Mouse (Mus musculus) splenic B cell, adult 2 months (primary cell): ENCODE results near the gene Olfr620.

Source experiments
- DNase-seq: peaks from one replicate; pipeline ENCODE4 v3.0.0-alpha.2; 2011; ENCODE audit warnings: low read depth, low spot score
- H3K27me3 ChIP-seq: 2 replicates; pipeline ENCODE4 v1.6.1; 2012; ENCODE audit warnings: mild to moderate bottlenecking, low read length, moderate library complexity, mixed read lengths; ENCODE audit not compliant: control insufficient read depth, poor library complexity, insufficient read depth, severe bottlenecking
- H3K36me3 ChIP-seq: 2 replicates; pipeline ENCODE4 v1.6.1; 2012; ENCODE audit warnings: mild to moderate bottlenecking, low read length, moderate library complexity, mixed read lengths; ENCODE audit not compliant: control insufficient read depth, poor library complexity, insufficient read depth, severe bottlenecking

Olfr620 gene

GRCm38 (mm10) chr7:103612434-103612833, at the start of gene Olfr620:
Gene Olfr620 (minus strand): TSS chr7:103612534.
- DNase-seq, result no peak
- Histone ChIP-seq H3K36me3 (no peaks in the 10 kb centered on the region), H3K27me3 (no peaks in the 10 kb centered on the region)

GRCm38 (mm10) chr7:103644070-103644469, 31.7 kb upstream of the Olfr620 start:
- no peak for DNase-seq
- Histone ChIP-seq H3K27me3 (no peaks in the 10 kb centered on the region), H3K36me3 (no peaks in the 10 kb centered on the region)

GRCm38 (mm10) chr7:103642602-103643001, 30.3 kb upstream of the Olfr620 start, which contains the start of gene Olfr622:
Gene Olfr622 (minus strand): TSS chr7:103642702.
- Histone ChIP-seq H3K36me3 (no peaks in the 10 kb centered on the region), H3K27me3 (no peaks in the 10 kb centered on the region)
- DNase-seq, result no peak

GRCm38 (mm10) chr7:103636795-103637194, 24.5 kb upstream of the Olfr620 start:
- H3K36me3 ChIP-seq, result no peaks in the 10 kb centered on the region
- DNase-seq, result no peak
- no peaks in the 10 kb centered on the region for H3K27me3 ChIP-seq

- no peaks in the 10 kb centered on the region for H3K27me3 ChIP-seq
- no peak for DNase-seq
- H3K36me3 ChIP-seq, result no peaks in the 10 kb centered on the region
Measured at GRCm38 (mm10) chr7:103607425-103607824, 4.9 kb downstream of the Olfr620 start.

GRCm38 (mm10) chr7:103600275-103600674, 12.1 kb downstream of the Olfr620 start, which contains the start of gene Olfr619:
Gene Olfr619 (plus strand): TSS chr7:103600575.
- no peak for DNase-seq
- no peaks in the 10 kb centered on the region for H3K27me3 ChIP-seq
- no peaks in the 10 kb centered on the region for H3K36me3 ChIP-seq

GRCm38 (mm10) chr7:103589803-103590202, 22.5 kb downstream of the Olfr620 start, which contains the start of gene Olfr618:
Gene Olfr618 (plus strand): TSS chr7:103590103.
- DNase-seq, result no peak
- no peaks in the 10 kb centered on the region for H3K36me3 ChIP-seq
- H3K27me3 ChIP-seq, result no peaks in the 10 kb centered on the region

- Histone ChIP-seq H3K27me3 (0 out of 2 replicates have a peak, but pooled peaks cover 2% of the 10 kb centered on the region), H3K36me3 (no peaks in the 10 kb centered on the region)
- DNase-seq, result no peak
Measured at GRCm38 (mm10) chr7:103572761-103573160, 39.6 kb downstream of the Olfr620 start, which contains the start of gene Olfr617. Gene Olfr617 (plus strand): TSS chr7:103573061.

GRCm38 (mm10) chr7:103569043-103569442, 43.3 kb downstream of the Olfr620 start, which contains the start of gene Olfr616:
Gene Olfr616 (minus strand): TSS chr7:103569143.
- H3K36me3 ChIP-seq, result no peaks in the 10 kb centered on the region

GRCm38 (mm10) chr7:103555779-103556178, 56.6 kb downstream of the Olfr620 start, which contains the start of gene Olfr615:
Gene Olfr615 (plus strand): TSS chr7:103556079.
- Histone ChIP-seq H3K36me3 (no peaks in the 10 kb centered on the region), H3K27me3 (no peaks in the 10 kb centered on the region)
- no peak for DNase-seq

More at GRCm38 (mm10) chr7:103569043-103569442, 43.3 kb downstream of the Olfr620 start, which contains the start of gene Olfr616:
- DNase-seq, result no peak
- H3K27me3 ChIP-seq, result 0 out of 2 replicates have a peak, but pooled peaks cover 2% of the 10 kb centered on the region
